Mouse (Mus musculus) ES-Bruce4 (cell line): ENCODE measurements around the gene Clhc1.

ENCODE experiments used
- CTCF ChIP-seq: IDR thresholded peaks from one replicate; pipeline ENCODE4 v1.8.1; 2011; ENCODE audit warnings: low read depth, low read length
- EP300 ChIP-seq: IDR thresholded peaks from 2 replicates; pipeline ENCODE4 v1.6.1; 2011; ENCODE audit warnings: low read depth, low read length; ENCODE audit not compliant: insufficient read depth
- POLR2A ChIP-seq: IDR thresholded peaks from one replicate; pipeline ENCODE4 v1.8.1; 2011; ENCODE audit warnings: low read length; ENCODE audit not compliant: insufficient read depth

DNA sequence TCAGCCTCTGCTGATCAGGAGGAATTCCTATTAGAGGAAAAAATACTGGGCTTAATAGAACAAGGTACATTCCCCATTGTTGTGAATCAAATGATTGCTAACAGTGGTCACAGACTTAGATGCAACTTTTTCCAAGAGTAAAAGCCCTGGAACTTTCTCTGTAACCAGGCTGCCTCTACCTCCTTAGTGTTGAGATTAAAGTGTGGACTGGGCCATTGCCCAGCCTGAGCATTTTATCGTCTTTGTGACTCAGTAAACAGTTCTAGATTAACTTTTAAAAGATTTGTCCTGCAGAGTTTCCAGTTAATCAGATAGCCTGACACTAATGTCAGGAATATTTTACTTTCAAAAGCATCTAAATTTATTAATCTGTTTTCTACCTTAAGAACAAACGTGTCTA is 988 bp upstream of the Clhc1 start:
- no peak for TF ChIP-seq POLR2A
- TF ChIP-seq CTCF: no peak
- no peak for TF ChIP-seq EP300
